Mouse (Mus musculus): Measurements from ENCODE around the gene S100a11. TPM values are rescaled to one million over a fixed set of nuclear protein-coding genes. Genes with fewer than 3 reads are reported as not detected.
"Not testable (repeated sequence)": the region's sequence is repeated elsewhere in the genome, so short reads cannot be mapped to it uniquely, and the experiment has no call there.

Gene S100a11
- 430 and 549 TPM in 2 replicates for polyA plus RNA-seq (2016; fragmentation: Nextera tagmentation; extraction: Ambion mirVana)

- under 1% methylated on average over 38 of the region's 38 CpGs for WGBS
- H3K36me3 ChIP-seq, result peaks cover 14% of the 10 kb centered on the region
- peak within 1 kb of the TSS; percentile 90 for H3K27ac ChIP-seq
- peaks cover 5% of the 10 kb centered on the region; the same call in 1 of the 2 replicates for H3K4me1 ChIP-seq
- H3K27me3 ChIP-seq (ENCODE audit: insufficient read depth, poor library complexity, severe bottlenecking), result no peaks in the 10 kb centered on the region
- H3K4me3 ChIP-seq, result peak within 1 kb of the TSS; percentile 73
- H3K9me3 ChIP-seq, result no peaks in the 10 kb centered on the region
- peak; percentile 83 for DNase-seq (ENCODE audit: low spot score)
Observed at GRCm38 (mm10) chr3:93520330-93521193, at the start of gene S100a11. S100a11 (plus strand) TSS chr3:93520488.

GRCm38 (mm10) chr3:93480053-93480452 lies 40.2 kb upstream of the S100a11 start:
- WGBS, result 80% methylated on average over 1 of the region's 1 CpGs
- Histone ChIP-seq H3K4me3 (no peak overlapping the region), H3K27ac (no peak overlapping the region), H3K4me1 (no peaks in the 10 kb centered on the region), H3K9me3 (no peaks in the 10 kb centered on the region), H3K36me3 (no peaks in the 10 kb centered on the region), H3K27me3 (ENCODE audit: insufficient read depth, poor library complexity, severe bottlenecking) (no peaks in the 10 kb centered on the region)
- no peak for DNase-seq (ENCODE audit: low spot score)

GRCm38 (mm10) chr3:93481982-93482616 lies 38.2 kb upstream of the S100a11 start:
- no peaks in the 10 kb centered on the region for H3K9me3 ChIP-seq
- no peak overlapping the region for H3K27ac ChIP-seq
- WGBS, result 73% methylated on average over 2 of the region's 2 CpGs
- H3K4me1 ChIP-seq, result no peaks in the 10 kb centered on the region
- H3K4me3 ChIP-seq, result no peak overlapping the region
- no peak for DNase-seq (ENCODE audit: low spot score)
- no peaks in the 10 kb centered on the region for H3K27me3 ChIP-seq (ENCODE audit: insufficient read depth, poor library complexity, severe bottlenecking)
- no peaks in the 10 kb centered on the region for H3K36me3 ChIP-seq

- DNase-seq (ENCODE audit: low spot score), result no peak
- WGBS, result 86% methylated on average over 3 of the region's 3 CpGs
- Histone ChIP-seq H3K4me3 (no peak overlapping the region), H3K4me1 (no peaks in the 10 kb centered on the region), H3K27ac (no peak overlapping the region), H3K9me3 (no peaks in the 10 kb centered on the region), H3K27me3 (ENCODE audit: insufficient read depth, poor library complexity, severe bottlenecking) (no peaks in the 10 kb centered on the region), H3K36me3 (no peaks in the 10 kb centered on the region)
Observed at GRCm38 (mm10) chr3:93485611-93486010, 34.7 kb upstream of the S100a11 start.

- no peaks in the 10 kb centered on the region for H3K9me3 ChIP-seq
- 76% methylated on average over 2 of the region's 2 CpGs for WGBS
- H3K27me3 ChIP-seq (ENCODE audit: insufficient read depth, poor library complexity, severe bottlenecking), result no peaks in the 10 kb centered on the region
- H3K36me3 ChIP-seq, result no peaks in the 10 kb centered on the region
- H3K4me1 ChIP-seq, result no peaks in the 10 kb centered on the region
- no peak for DNase-seq (ENCODE audit: low spot score)
- no peak overlapping the region for H3K4me3 ChIP-seq
- no peak overlapping the region for H3K27ac ChIP-seq
Observed at GRCm38 (mm10) chr3:93488541-93488940, 31.7 kb upstream of the S100a11 start.

GRCm38 (mm10) chr3:93492176-93492575 lies 28.1 kb upstream of the S100a11 start:
- H3K4me3 ChIP-seq, result no peak overlapping the region
- DNase-seq (ENCODE audit: low spot score), result no peak
- H3K27ac ChIP-seq, result no peak overlapping the region
- H3K9me3 ChIP-seq, result no peaks in the 10 kb centered on the region
- H3K27me3 ChIP-seq (ENCODE audit: insufficient read depth, poor library complexity, severe bottlenecking), result no peaks in the 10 kb centered on the region
- 78% methylated on average over 3 of the region's 3 CpGs for WGBS
- no peaks in the 10 kb centered on the region for H3K36me3 ChIP-seq
- no peaks in the 10 kb centered on the region for H3K4me1 ChIP-seq

GRCm38 (mm10) chr3:93493992-93494391 lies 26.3 kb upstream of the S100a11 start:
- no peaks in the 10 kb centered on the region for H3K9me3 ChIP-seq
- H3K27ac ChIP-seq, result no peak overlapping the region
- H3K4me1 ChIP-seq, result no peaks in the 10 kb centered on the region
- H3K36me3 ChIP-seq, result no peaks in the 10 kb centered on the region
- no peak overlapping the region for H3K4me3 ChIP-seq
- H3K27me3 ChIP-seq (ENCODE audit: insufficient read depth, poor library complexity, severe bottlenecking), result no peaks in the 10 kb centered on the region
- DNase-seq (ENCODE audit: low spot score), result no peak
- WGBS, result under 1% methylated on average over 4 of the region's 4 CpGs

GRCm38 (mm10) chr3:93494774-93495173 lies 25.5 kb upstream of the S100a11 start:
- not testable (repeated sequence) for H3K27ac ChIP-seq; H3K9me3 ChIP-seq; H3K4me1 ChIP-seq; H3K36me3 ChIP-seq; H3K27me3 ChIP-seq (ENCODE audit: insufficient read depth, poor library complexity, severe bottlenecking); H3K4me3 ChIP-seq; DNase-seq (ENCODE audit: low spot score)
- WGBS, result 23% methylated on average over 5 of the region's 5 CpGs

- H3K9me3 ChIP-seq, result no peaks in the 10 kb centered on the region
- no peak overlapping the region for H3K4me3 ChIP-seq
- no peaks in the 10 kb centered on the region for H3K36me3 ChIP-seq
- no peak for DNase-seq (ENCODE audit: low spot score)
- H3K4me1 ChIP-seq, result no peaks in the 10 kb centered on the region
- H3K27ac ChIP-seq, result no peak overlapping the region
- no peaks in the 10 kb centered on the region for H3K27me3 ChIP-seq (ENCODE audit: insufficient read depth, poor library complexity, severe bottlenecking)
- 69% methylated on average over 3 of the region's 3 CpGs for WGBS
Observed at GRCm38 (mm10) chr3:93497131-93497530, 23.2 kb upstream of the S100a11 start.

- no peak overlapping the region for H3K27ac ChIP-seq
- no peak overlapping the region for H3K4me3 ChIP-seq
- H3K9me3 ChIP-seq, result no peaks in the 10 kb centered on the region
- H3K4me1 ChIP-seq, result no peaks in the 10 kb centered on the region
- no peaks in the 10 kb centered on the region for H3K27me3 ChIP-seq (ENCODE audit: insufficient read depth, poor library complexity, severe bottlenecking)
- no peak for DNase-seq (ENCODE audit: low spot score)
- H3K36me3 ChIP-seq, result no peaks in the 10 kb centered on the region
Observed at GRCm38 (mm10) chr3:93499129-93499528, 21.2 kb upstream of the S100a11 start.

- Histone ChIP-seq H3K27me3 (ENCODE audit: insufficient read depth, poor library complexity, severe bottlenecking) (no peaks in the 10 kb centered on the region), H3K9me3 (no peaks in the 10 kb centered on the region), H3K36me3 (no peaks in the 10 kb centered on the region), H3K4me3 (no peak overlapping the region), H3K27ac (no peak overlapping the region), H3K4me1 (no peaks in the 10 kb centered on the region)
- no peak for DNase-seq (ENCODE audit: low spot score)
- 79% methylated on average over 7 of the region's 7 CpGs for WGBS
Observed at GRCm38 (mm10) chr3:93504536-93505189, 15.6 kb upstream of the S100a11 start.

- H3K27me3 ChIP-seq (ENCODE audit: insufficient read depth, poor library complexity, severe bottlenecking), result no peaks in the 10 kb centered on the region
- DNase-seq (ENCODE audit: low spot score), result no peak
- no peaks in the 10 kb centered on the region for H3K4me1 ChIP-seq
- WGBS, result 35% methylated on average over 30 of the region's 30 CpGs
- H3K36me3 ChIP-seq, result no peaks in the 10 kb centered on the region
- H3K27ac ChIP-seq, result no peak overlapping the region
- peak overlapping the region; percentile 31; the same call in 1 of the 2 replicates for H3K4me3 ChIP-seq
- H3K9me3 ChIP-seq, result no peaks in the 10 kb centered on the region
Observed at GRCm38 (mm10) chr3:93505960-93506863, 14.1 kb upstream of the S100a11 start.
